Mouse (Mus musculus): ENCODE data around the gene Lrrn1. TPM values are rescaled to one million over a fixed set of nuclear protein-coding genes. Genes with fewer than 3 reads are reported as not detected.

Lrrn1 gene
- polyA plus RNA-seq (2014; fragmentation: Illumina TruSeq; extraction: RNeasy Lipid Tissue Mini Kit (QIAGEN cat#74804); ENCODE audit: insufficient read depth, low read depth, low replicate concordance), result 0.08 TPM

DNA sequence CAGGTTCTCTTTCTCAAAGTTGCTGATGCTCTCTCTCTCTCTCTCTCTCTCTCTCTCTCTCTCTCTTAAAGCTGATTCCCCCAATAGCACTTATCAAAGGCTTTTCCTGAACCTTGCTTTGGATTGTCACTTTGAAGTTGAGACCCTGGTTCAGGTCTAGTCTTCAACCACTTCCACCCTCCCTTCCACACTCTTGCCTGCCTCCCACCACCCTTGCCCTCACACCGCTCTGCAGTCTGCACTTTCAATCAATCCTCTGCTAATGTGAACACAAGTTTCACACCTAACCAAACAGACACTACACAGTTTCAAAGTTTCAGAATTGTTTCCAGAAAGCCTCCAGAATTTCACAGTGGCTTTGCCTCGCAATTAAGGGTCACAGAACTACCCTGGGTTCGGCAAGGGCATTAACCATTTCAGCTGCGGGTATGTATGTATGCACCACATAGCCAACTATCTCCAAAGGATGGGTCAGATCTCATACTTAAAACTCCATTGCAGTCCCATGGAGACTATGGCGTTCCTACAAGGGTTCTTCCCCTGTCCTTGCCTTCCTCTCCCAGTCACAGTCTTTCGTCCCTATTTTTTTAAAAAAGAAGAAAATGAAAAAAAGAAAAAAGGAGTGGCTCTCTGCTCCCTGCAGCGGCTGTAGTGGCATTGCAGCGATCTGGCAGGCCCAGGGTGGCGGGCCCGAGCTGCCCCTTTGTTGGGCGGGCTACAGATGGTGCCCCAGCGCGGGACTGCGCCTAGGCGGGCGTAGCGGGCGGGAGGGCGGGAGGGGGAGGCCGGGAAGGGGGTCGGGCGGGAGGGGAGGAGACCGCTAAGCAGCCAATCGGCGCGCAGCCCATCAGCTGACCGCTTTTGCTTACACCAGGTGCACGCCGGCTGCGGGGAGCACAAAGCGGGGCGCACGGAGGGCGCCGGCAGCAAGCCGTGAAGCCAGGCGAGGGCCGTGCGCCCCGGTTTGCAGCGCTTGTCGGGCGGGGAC lies at the start of gene Lrrn1:
Gene Lrrn1, plus strand, starts transcription at position 892 of the 988 bp plus-strand sequence.

